Mouse (Mus musculus) heart, adult 2 months (tissue): ENCODE data around the gene Elfn2.

Experiments used
- CTCF ChIP-seq: fragments of 200-600 bp; IDR thresholded peaks from 2 replicates; pipeline ENCODE4 v1.8.1; 2022; ENCODE audit warnings: antibody characterized with exemption, mild to moderate bottlenecking, moderate library complexity
- EP300 ChIP-seq: fragments of 200-500 bp; IDR thresholded peaks from 2 replicates; pipeline ENCODE4 v1.6.1; 2011; ENCODE audit warnings: low read depth, low read length, control low read depth; ENCODE audit not compliant: insufficient read depth

DNA sequence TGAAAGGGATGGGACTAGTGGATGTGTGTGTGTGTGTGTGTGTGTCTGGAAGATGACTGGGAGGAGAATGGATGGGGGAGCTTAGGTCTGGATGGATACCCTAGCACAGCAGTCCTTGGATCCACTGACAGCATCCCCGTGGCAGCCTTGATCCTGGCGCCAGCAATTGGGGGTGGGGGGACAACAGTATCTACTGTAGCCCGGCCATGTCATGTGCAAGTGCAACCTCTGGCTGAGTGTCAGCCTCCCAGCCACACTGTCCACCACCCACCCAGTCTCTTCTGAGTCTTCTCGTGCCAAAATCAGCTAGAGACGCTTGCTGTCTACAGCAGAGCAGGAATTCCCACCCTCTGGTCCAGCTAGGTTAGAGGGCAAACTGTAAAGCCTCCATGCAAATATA, 54.3 kb downstream of the Elfn2 start:
- no peak for TF ChIP-seq EP300
- no peak for TF ChIP-seq CTCF
